Mouse (Mus musculus) heart, embryonic 10.5 days (tissue): ENCODE data around the gene Fggy. TPM values are rescaled to one million over a fixed set of nuclear protein-coding genes. Genes with fewer than 3 reads are reported as not detected.

ENCODE experiments used
- DNase-seq: peaks from one replicate; pipeline ENCODE4 v3.0.0-alpha.2; 2017; ENCODE audit warnings: low spot score
- H3K27ac ChIP-seq: fragments of 300-500 bp; sonication (generic); 2 replicates; pipeline ENCODE4 v1.5.1; 2016; ENCODE audit warnings: mild to moderate bottlenecking
- H3K27me3 ChIP-seq: fragments of 300-500 bp; sonication (generic); 2 replicates; pipeline ENCODE4 v1.6.1; 2016; ENCODE audit warnings: mild to moderate bottlenecking; ENCODE audit not compliant: poor library complexity, insufficient read depth, severe bottlenecking
- H3K36me3 ChIP-seq: fragments of 300-500 bp; sonication (generic); 2 replicates; pipeline ENCODE4 v1.6.1; 2016; ENCODE audit warnings: mild to moderate bottlenecking, moderate library complexity
- H3K4me1 ChIP-seq: fragments of 300-500 bp; sonication (generic); 2 replicates; pipeline ENCODE4 v1.6.1; 2016; ENCODE audit warnings: mild to moderate bottlenecking
- H3K4me3 ChIP-seq: fragments of 300-500 bp; sonication (generic); 2 replicates; pipeline ENCODE4 v1.5.1; 2016; ENCODE audit warnings: mild to moderate bottlenecking, moderate library complexity
- H3K9me3 ChIP-seq: fragments of 300-500 bp; sonication (generic); 2 replicates; pipeline ENCODE4 v1.6.1; 2016; ENCODE audit warnings: mild to moderate bottlenecking, moderate library complexity
- WGBS: fragments of 180-500 bp; shearing (Covaris S2); methylation state at CpG from one replicate; pipeline ENCODE4 v1.1.7; 2016; 5-methylcytosine and 5-hydroxymethylcytosine counted together
- polyA plus RNA-seq: library from polyadenylated mRNA; unstranded; fragments of >200 nt; fragmentation: Nextera tagmentation; extraction: Ambion mirVana; gene quantifications from 2 replicates; pipeline ENCODE4 v1.2.1, GENCODE M21; 2016

Gene Fggy
- polyA plus RNA-seq, 1 experiment from 2014 or later: 8.0 TPM

GRCm38 (mm10) chr4:95611390-95611789 lies 54.1 kb downstream of the Fggy start:
- H3K4me1 ChIP-seq: no peaks in the 10 kb centered on the region
- no peaks in the 10 kb centered on the region for H3K27me3 ChIP-seq
- no peaks in the 10 kb centered on the region for H3K9me3 ChIP-seq
- H3K27ac ChIP-seq: no peak overlapping the region
- DNase-seq: no peak
- no peaks in the 10 kb centered on the region for H3K36me3 ChIP-seq
- 87% methylated on average over 6 of the region's 6 CpGs for whole genome bisulfite sequencing
- H3K4me3 ChIP-seq: no peak overlapping the region

DNA sequence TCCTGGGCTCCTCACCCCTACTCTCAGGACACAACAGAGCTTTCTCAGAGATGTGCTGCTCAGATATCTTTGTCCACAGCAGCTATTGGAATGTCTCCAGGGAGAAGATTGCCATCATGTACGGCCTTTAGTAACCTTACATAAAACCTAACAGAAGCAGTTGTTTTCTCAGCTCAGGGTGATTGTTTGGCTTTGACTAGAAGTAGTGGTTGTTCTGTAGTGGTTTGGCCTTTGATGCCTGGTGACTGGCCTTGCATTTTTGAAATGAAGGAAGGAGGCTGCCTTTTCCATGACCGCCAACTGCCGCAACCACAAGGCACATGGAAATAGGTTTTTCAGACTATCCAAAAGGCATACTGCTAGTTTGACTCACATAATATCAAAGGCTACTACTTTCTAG lies 63.7 kb downstream of the Fggy start:
- Histone ChIP-seq H3K4me1 (no peaks in the 10 kb centered on the region), H3K9me3 (no peaks in the 10 kb centered on the region), H3K27me3 (no peaks in the 10 kb centered on the region), H3K4me3 (no peak overlapping the region), H3K36me3 (no peaks in the 10 kb centered on the region), H3K27ac (no peak overlapping the region)
- no peak for DNase-seq
- WGBS: 83% methylated on average over 3 of the region's 3 CpGs

GRCm38 (mm10) chr4:95624696-95625095 lies 67.4 kb downstream of the Fggy start:
- Histone ChIP-seq H3K27me3 (no peaks in the 10 kb centered on the region), H3K36me3 (no peaks in the 10 kb centered on the region)
- 85% methylated on average over 3 of the region's 3 CpGs for WGBS

GRCm38 (mm10) chr4:95625651-95626050 lies 68.3 kb downstream of the Fggy start:
- WGBS: 72% methylated on average over 4 of the region's 4 CpGs
- no peaks in the 10 kb centered on the region for H3K4me1 ChIP-seq

More at GRCm38 (mm10) chr4:95624696-95625095, 67.4 kb downstream of the Fggy start:
- no peak for DNase-seq
- Histone ChIP-seq H3K9me3 (no peaks in the 10 kb centered on the region), H3K4me1 (no peaks in the 10 kb centered on the region), H3K4me3 (no peak overlapping the region), H3K27ac (no peak overlapping the region)

DNA sequence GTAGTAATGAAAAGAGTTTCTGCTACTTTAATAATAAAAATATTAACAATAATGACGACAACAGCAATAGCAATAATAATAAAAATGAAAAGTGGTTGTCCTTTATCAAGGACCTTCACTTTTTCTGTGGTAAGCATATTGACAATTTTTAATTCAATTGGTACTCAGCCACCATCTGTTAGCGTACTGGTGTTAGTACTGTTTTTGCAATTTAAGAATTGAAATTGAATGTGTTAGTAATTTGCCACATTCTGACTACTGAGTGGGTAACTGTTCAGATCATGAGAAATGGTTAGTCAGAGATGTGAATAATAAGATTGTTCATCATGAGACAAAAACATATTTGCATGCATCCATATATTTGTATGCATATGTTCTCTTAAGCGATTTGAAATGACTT lies 68.9 kb downstream of the Fggy start:
- DNase-seq: no peak
- Histone ChIP-seq H3K9me3 (no peaks in the 10 kb centered on the region), H3K4me3 (no peak overlapping the region), H3K27ac (no peak overlapping the region), H3K4me1 (no peaks in the 10 kb centered on the region), H3K36me3 (no peaks in the 10 kb centered on the region), H3K27me3 (no peaks in the 10 kb centered on the region)
- WGBS: 89% methylated on average over 3 of the region's 3 CpGs

More at GRCm38 (mm10) chr4:95625651-95626050, 68.3 kb downstream of the Fggy start:
- DNase-seq: no peak
- no peak overlapping the region for H3K27ac ChIP-seq
- H3K36me3 ChIP-seq: no peaks in the 10 kb centered on the region
- H3K27me3 ChIP-seq: no peaks in the 10 kb centered on the region
- no peak overlapping the region for H3K4me3 ChIP-seq
- H3K9me3 ChIP-seq: no peaks in the 10 kb centered on the region

DNA sequence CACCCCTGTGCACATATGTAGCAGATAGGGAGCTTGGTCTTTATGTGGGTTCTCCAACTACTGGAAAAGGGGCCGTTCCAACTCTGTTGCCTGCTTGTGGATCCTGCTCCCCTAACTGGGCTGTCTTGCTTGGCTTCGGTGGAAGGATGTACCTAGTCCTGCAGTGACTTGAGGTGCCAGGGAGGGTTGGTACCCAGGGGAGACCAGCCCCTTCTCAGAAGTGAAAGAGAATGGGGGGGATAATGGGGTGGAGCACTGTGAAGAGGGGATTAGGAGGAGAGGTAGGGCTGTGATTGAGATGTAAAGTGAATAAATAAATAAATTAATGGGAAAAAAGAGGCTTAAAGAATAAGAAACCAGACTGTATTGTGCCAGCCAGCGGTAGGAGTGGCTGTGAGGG lies 77.6 kb downstream of the Fggy start:
- Histone ChIP-seq H3K36me3 (no peaks in the 10 kb centered on the region), H3K27ac (no peak overlapping the region), H3K4me1 (0 out of 2 replicates have a peak, but pooled peaks cover 4% of the 10 kb centered on the region), H3K27me3 (no peaks in the 10 kb centered on the region), H3K4me3 (no peak overlapping the region), H3K9me3 (no peaks in the 10 kb centered on the region)
- DNase-seq: no peak
- 76% methylated on average over 3 of the region's 3 CpGs for WGBS

DNA sequence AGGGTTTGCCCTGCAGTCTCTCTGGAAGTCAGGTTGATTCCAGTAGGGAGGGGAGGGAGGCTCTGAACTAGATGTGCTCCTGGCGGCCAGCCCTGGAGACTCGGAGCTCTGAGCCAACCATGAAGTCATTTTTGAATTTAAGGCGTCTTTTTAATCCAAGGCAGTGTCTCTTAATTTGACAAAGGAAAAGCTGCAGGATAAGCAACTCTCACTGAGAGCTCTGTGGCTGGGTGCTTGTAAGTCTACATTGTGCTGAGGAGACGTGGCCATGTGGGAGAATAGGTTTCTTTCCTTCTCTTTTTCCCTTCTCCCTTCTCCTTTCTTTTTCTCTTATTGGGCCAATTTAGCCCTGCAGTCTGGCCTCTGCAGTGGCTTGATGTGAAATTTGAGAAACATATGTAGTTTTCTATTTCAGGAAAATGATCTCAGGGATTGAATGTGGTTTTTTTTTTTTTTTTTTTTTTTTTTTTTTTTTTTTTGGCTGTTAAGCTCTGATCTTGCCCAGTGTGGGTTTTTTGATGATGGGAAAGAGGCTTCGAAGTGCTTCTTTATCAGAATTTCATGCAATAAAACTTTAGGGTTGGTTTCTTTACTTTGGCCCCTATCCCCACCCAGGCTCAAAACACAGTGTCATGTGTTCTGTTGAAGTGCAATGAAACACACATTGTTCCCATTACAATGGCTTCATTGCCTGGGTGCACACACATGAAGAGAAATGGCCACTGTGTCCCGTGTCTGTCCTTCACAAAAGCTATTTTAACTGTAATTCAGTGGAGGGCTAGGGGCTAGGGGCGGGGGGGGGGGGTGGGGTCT lies 79.8 kb downstream of the Fggy start:
- 50% methylated on average over 7 of the region's 7 CpGs for WGBS
- DNase-seq: no peak
- no peak overlapping the region; the same call in 1 of the 2 replicates for H3K27ac ChIP-seq

DNA sequence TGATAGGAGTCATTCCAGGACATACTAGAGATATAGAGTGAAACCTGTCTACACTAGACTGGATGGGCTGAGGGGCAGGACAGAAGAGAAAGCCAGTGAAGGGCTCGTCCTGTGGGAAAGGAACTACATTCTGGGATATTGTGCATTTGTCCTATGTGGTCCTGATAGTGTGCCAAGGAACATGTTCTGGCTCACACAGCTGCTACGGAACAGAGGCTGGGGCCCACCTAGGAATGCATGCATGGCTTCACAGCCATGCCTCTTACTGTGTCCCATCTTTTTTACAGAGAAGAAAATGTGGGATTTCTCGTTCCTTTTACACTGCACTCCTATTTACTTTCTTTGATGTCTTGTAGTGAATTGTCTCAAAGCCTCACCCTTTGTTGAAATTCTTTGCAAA lies 80.8 kb downstream of the Fggy start:
- Histone ChIP-seq H3K4me1 (0 out of 2 replicates have a peak, but pooled peaks cover 4% of the 10 kb centered on the region), H3K27ac (no peak overlapping the region), H3K4me3 (no peak overlapping the region), H3K27me3 (no peaks in the 10 kb centered on the region), H3K36me3 (no peaks in the 10 kb centered on the region), H3K9me3 (no peaks in the 10 kb centered on the region)
- WGBS: 76% methylated on average over 3 of the region's 3 CpGs
- no peak for DNase-seq

More for the DNA sequence above, 79.8 kb downstream of the Fggy start:
- Histone ChIP-seq H3K27me3 (no peaks in the 10 kb centered on the region), H3K4me1 (0 out of 2 replicates have a peak, but pooled peaks cover 4% of the 10 kb centered on the region), H3K9me3 (no peaks in the 10 kb centered on the region), H3K4me3 (no peak overlapping the region), H3K36me3 (no peaks in the 10 kb centered on the region)

DNA sequence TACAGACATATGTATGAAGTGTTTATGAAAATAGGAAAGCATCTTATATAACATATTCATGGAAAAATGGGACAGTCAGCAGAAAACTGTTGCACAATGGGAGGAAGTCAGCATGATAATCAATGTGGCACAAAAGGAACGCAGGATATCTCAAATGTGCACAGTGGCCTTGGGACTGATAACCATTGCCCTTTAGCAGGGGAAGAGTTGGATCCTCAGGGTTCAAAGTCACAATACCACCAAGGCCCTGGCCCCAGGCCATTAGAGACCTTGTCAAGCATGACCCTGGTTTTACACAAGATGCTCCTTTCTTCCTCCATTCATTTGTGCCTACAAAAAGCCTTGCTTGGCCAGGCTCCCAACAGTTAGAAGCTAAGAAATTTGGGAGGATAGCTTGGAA lies 83.5 kb downstream of the Fggy start:
- no peak for DNase-seq
- WGBS: 68% methylated on average over 1 of the region's 1 CpGs
- Histone ChIP-seq H3K27ac (no peak overlapping the region), H3K36me3 (no peaks in the 10 kb centered on the region), H3K4me1 (0 out of 2 replicates have a peak, but pooled peaks cover 4% of the 10 kb centered on the region), H3K27me3 (no peaks in the 10 kb centered on the region), H3K4me3 (no peak overlapping the region), H3K9me3 (no peaks in the 10 kb centered on the region)

GRCm38 (mm10) chr4:95644048-95644447 lies 86.7 kb downstream of the Fggy start:
- no peak for DNase-seq
- Histone ChIP-seq H3K4me3 (no peak overlapping the region), H3K9me3 (no peaks in the 10 kb centered on the region), H3K36me3 (no peaks in the 10 kb centered on the region), H3K4me1 (no peaks in the 10 kb centered on the region), H3K27ac (no peak overlapping the region), H3K27me3 (no peaks in the 10 kb centered on the region)
- WGBS: 64% methylated on average over 5 of the region's 5 CpGs

GRCm38 (mm10) chr4:95648801-95649551 lies 91.7 kb downstream of the Fggy start:
- peaks cover 18% of the 10 kb centered on the region for H3K4me1 ChIP-seq
- no peaks in the 10 kb centered on the region for H3K36me3 ChIP-seq
- H3K9me3 ChIP-seq: no peaks in the 10 kb centered on the region
- no peaks in the 10 kb centered on the region for H3K27me3 ChIP-seq
- H3K4me3 ChIP-seq: no peak overlapping the region
- no peak for DNase-seq
- WGBS: 90% methylated on average over 3 of the region's 3 CpGs
- H3K27ac ChIP-seq: no peak overlapping the region

DNA sequence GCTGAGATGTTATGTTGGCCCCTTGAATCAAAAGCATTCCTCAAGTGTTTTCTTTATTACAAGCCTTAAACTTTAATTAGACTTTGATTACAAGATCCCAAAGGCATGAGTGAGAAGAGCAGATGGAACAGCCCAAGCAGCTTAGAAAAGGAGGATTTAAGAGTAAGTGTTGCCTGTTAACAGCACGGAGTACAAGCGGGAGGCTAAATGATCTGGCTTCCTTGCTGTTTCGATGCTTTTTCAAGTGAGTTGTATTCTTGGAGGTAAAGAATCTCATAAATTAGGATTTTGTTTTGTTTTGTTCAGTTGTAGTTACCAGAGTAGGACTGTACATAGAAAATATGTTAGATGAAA lies 92.2 kb downstream of the Fggy start:
- WGBS: 90% methylated on average over 3 of the region's 3 CpGs
- no peak overlapping the region for H3K4me3 ChIP-seq
- H3K27ac ChIP-seq: no peak overlapping the region

GRCm38 (mm10) chr4:95649980-95650379 lies 92.7 kb downstream of the Fggy start:
- no peaks in the 10 kb centered on the region for H3K9me3 ChIP-seq
- no peaks in the 10 kb centered on the region for H3K36me3 ChIP-seq
- no peaks in the 10 kb centered on the region for H3K27me3 ChIP-seq
- WGBS: 83% methylated on average over 6 of the region's 6 CpGs
- H3K4me3 ChIP-seq: no peak overlapping the region
- no peak for DNase-seq
- no peak overlapping the region for H3K27ac ChIP-seq
- H3K4me1 ChIP-seq: peaks cover 22% of the 10 kb centered on the region

More for the DNA sequence above, 92.2 kb downstream of the Fggy start:
- no peak for DNase-seq
- Histone ChIP-seq H3K36me3 (no peaks in the 10 kb centered on the region), H3K27me3 (no peaks in the 10 kb centered on the region), H3K4me1 (peaks cover 22% of the 10 kb centered on the region), H3K9me3 (no peaks in the 10 kb centered on the region)
